Mouse (Mus musculus): ENCODE data around the gene Rpl27. TPM values are rescaled to one million over a fixed set of nuclear protein-coding genes. Genes with fewer than 3 reads are reported as not detected.
"Not testable (repeated sequence)": the region's sequence is repeated elsewhere in the genome, so short reads cannot be mapped to it uniquely, and the experiment has no call there.

Gene Rpl27
- polyA plus RNA-seq, 1 experiment from 2014 or later, result 245 TPM

DNA sequence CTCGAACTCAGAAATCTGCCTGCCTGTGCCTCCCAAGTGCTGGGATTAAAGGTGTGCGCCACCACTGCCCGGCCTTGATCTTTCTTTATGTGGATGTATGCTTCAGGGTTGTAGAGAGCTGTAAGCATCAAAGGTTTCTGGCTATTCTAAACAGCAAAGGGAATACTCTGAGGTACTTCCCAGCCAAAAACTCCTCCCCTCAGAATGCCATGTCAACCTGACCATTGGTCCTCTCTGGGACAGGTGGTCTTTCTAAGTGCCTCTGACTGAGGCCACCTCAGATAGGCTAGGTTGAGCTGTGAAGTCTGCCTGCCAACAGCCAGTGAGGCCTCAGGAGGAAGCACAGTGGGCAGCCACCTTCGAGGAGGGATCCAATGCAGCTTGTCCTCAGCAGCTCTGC lies 6.8 kb downstream of the Rpl27 start:
- ATAC-seq (ENCODE audit: low FRiP score), result no peak
- 84% methylated on average over 4 of the region's 4 CpGs for WGBS
- Histone ChIP-seq H3K36me3 (peaks cover 17% of the 10 kb centered on the region), H3K9me3 (replicated peaks) (no peaks in the 10 kb centered on the region), H3K27ac (replicated peaks) (no peak overlapping the region), H3K4me3 (replicated peaks) (peak overlapping the region; percentile 25; the same call in 1 of the 2 replicates), H3K4me1 (peaks cover 11% of the 10 kb centered on the region), H3K9ac (replicated peaks) (no peak overlapping the region), H3K4me2 (peak overlapping the region; percentile 25), H3K27me3 (replicated peaks) (no peaks in the 10 kb centered on the region)

GRCm38 (mm10) chr11:101449596-101449995 lies 7.5 kb downstream of the Rpl27 start:
- H3K4me3 ChIP-seq (replicated peaks); H3K9ac ChIP-seq (replicated peaks); H3K36me3 ChIP-seq; ATAC-seq (ENCODE audit: low FRiP score); H3K9me3 ChIP-seq (replicated peaks); H3K4me2 ChIP-seq; H3K4me1 ChIP-seq; H3K27me3 ChIP-seq (replicated peaks); H3K27ac ChIP-seq (replicated peaks): not testable (repeated sequence)
- WGBS, result 81% methylated on average over 4 of the region's 4 CpGs

GRCm38 (mm10) chr11:101450394-101450793 lies 8.3 kb downstream of the Rpl27 start:
- H3K4me3 ChIP-seq (replicated peaks), result no peak overlapping the region
- no peak overlapping the region for H3K9ac ChIP-seq (replicated peaks)
- WGBS, result 88% methylated on average over 3 of the region's 3 CpGs
- no peaks in the 10 kb centered on the region for H3K27me3 ChIP-seq (replicated peaks)
- no peak for ATAC-seq (ENCODE audit: low FRiP score)
- no peak overlapping the region for H3K4me2 ChIP-seq
- H3K4me1 ChIP-seq, result no peaks in the 10 kb centered on the region
- H3K9me3 ChIP-seq (replicated peaks), result no peaks in the 10 kb centered on the region
- peaks cover 4% of the 10 kb centered on the region for H3K36me3 ChIP-seq
- H3K27ac ChIP-seq (replicated peaks), result no peak overlapping the region

DNA sequence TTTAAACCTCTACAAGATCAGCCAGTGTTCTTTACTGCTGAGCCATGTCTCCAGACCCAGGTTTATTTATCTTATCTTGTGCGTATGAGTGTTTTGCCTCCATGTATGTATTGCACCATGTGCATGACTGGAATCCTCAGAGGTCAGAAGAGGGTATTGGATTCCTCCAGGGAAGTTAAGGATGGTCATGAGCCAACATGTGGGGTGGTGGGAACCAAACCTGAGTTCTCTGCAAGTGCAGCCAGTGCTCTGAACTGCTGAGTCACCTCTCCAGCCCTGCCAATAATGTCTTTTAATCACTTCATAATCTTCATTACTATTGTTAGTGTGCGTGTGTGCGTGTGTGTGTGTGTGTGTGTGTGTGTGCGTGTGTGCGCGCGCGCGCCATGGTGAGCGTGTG lies 9.4 kb downstream of the Rpl27 start:
- Histone ChIP-seq H3K36me3 (no peaks in the 10 kb centered on the region), H3K4me2 (no peak overlapping the region), H3K4me3 (replicated peaks) (no peak overlapping the region), H3K27me3 (replicated peaks) (no peaks in the 10 kb centered on the region), H3K9ac (replicated peaks) (no peak overlapping the region), H3K9me3 (replicated peaks) (no peaks in the 10 kb centered on the region), H3K4me1 (no peaks in the 10 kb centered on the region), H3K27ac (replicated peaks) (no peak overlapping the region)
- ATAC-seq (ENCODE audit: low FRiP score), result no peak
- WGBS, result 88% methylated on average over 10 of the region's 10 CpGs

GRCm38 (mm10) chr11:101452093-101452774 lies 10.1 kb downstream of the Rpl27 start:
- ATAC-seq (ENCODE audit: low FRiP score), result no peak
- Histone ChIP-seq H3K4me3 (replicated peaks) (no peak overlapping the region), H3K9me3 (replicated peaks) (no peaks in the 10 kb centered on the region), H3K27ac (replicated peaks) (no peak overlapping the region), H3K4me1 (no peaks in the 10 kb centered on the region), H3K27me3 (replicated peaks) (no peaks in the 10 kb centered on the region), H3K9ac (replicated peaks) (no peak overlapping the region), H3K4me2 (no peak overlapping the region), H3K36me3 (peaks cover 5% of the 10 kb centered on the region)
- WGBS, result 72% methylated on average over 10 of the region's 10 CpGs

DNA sequence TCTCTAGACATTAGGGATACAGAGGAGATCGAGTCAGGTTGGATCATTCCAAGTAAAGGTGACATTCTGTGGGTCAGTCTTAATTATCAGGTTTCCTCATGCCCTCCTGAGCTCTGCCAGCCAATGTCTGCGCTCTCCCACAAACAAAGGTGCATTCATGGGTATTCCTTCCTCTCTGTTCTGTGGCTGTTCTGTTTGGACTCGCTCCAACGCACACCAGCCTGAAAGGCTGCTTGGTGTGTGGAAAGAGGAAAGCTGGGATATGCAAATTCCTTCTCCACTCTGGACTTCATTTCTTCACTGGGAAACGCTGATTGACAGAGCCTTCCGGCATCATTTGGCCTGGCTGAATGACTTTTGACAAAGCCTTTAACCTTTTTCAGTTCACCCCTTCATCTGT lies 12.6 kb downstream of the Rpl27 start:
- H3K4me1 ChIP-seq, result no peaks in the 10 kb centered on the region
- no peaks in the 10 kb centered on the region for H3K9me3 ChIP-seq (replicated peaks)
- H3K9ac ChIP-seq (replicated peaks), result no peak overlapping the region
- no peak overlapping the region for H3K4me3 ChIP-seq (replicated peaks)
- peaks cover 28% of the 10 kb centered on the region for H3K36me3 ChIP-seq
- no peak overlapping the region for H3K4me2 ChIP-seq
- WGBS, result 43% methylated on average over 6 of the region's 6 CpGs
- H3K27me3 ChIP-seq (replicated peaks), result no peaks in the 10 kb centered on the region
- ATAC-seq (ENCODE audit: low FRiP score), result no peak
- H3K27ac ChIP-seq (replicated peaks), result no peak overlapping the region

DNA sequence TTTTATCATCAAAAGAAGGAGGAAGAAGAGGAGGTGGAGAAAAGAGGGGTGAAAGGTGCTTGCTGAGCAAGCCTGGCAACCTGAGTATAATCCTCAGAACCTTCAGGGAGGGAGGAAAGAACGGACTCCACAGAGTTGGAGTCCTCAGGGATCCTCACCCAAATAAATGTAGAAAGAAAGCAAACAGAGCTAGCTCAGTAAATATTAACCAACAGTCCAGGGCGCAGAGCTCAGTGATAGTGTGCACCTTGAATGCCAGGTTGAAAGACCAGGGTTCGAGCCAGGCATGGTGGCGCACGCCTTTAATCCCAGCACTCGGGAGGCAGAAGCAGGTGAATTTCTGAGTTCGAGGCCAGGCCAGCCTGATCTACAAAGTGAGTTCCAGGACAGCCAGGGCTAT lies 13.5 kb downstream of the Rpl27 start:
- Histone ChIP-seq H3K36me3 (peaks cover 37% of the 10 kb centered on the region), H3K9ac (replicated peaks) (no peak overlapping the region), H3K27me3 (replicated peaks) (no peaks in the 10 kb centered on the region), H3K4me3 (replicated peaks) (no peak overlapping the region), H3K9me3 (replicated peaks) (no peaks in the 10 kb centered on the region), H3K4me2 (no peak overlapping the region), H3K27ac (replicated peaks) (no peak overlapping the region), H3K4me1 (no peaks in the 10 kb centered on the region)
- ATAC-seq (ENCODE audit: low FRiP score), result no peak
- WGBS, result 92% methylated on average over 7 of the region's 7 CpGs

DNA sequence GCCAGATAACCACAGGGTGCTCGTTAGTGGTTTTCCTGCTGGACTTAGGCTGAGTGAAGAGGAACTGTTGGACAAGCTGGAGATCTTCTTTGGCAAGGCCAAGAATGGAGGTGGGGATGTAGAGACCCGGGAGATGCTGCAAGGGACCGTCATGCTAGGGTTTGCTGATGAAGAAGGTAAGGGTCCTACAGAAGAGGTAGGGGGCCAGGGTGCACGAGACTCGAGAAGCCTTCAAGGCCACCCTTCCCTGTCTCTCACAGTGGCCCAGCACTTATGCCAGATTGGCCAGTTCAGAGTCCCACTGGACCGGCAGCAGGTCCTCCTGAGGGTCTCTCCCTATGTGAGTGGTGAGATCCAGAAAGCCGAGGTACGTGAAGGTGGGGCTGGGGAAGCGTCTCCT lies 15.5 kb downstream of the Rpl27 start:
- no peak overlapping the region for H3K27ac ChIP-seq (replicated peaks)
- H3K4me2 ChIP-seq, result no peak overlapping the region
- H3K27me3 ChIP-seq (replicated peaks), result no peaks in the 10 kb centered on the region
- ATAC-seq (ENCODE audit: low FRiP score), result no peak
- H3K4me3 ChIP-seq (replicated peaks), result no peak overlapping the region
- no peaks in the 10 kb centered on the region for H3K9me3 ChIP-seq (replicated peaks)
- no peak overlapping the region for H3K9ac ChIP-seq (replicated peaks)
- 88% methylated on average over 9 of the region's 9 CpGs for WGBS
- peaks cover 6% of the 10 kb centered on the region for H3K4me1 ChIP-seq
- peaks cover 56% of the 10 kb centered on the region for H3K36me3 ChIP-seq

GRCm38 (mm10) chr11:101458217-101458616 lies 16.1 kb downstream of the Rpl27 start:
- 85% methylated on average over 12 of the region's 12 CpGs for WGBS
- no peak for ATAC-seq (ENCODE audit: low FRiP score)
- peaks cover 59% of the 10 kb centered on the region for H3K36me3 ChIP-seq

DNA sequence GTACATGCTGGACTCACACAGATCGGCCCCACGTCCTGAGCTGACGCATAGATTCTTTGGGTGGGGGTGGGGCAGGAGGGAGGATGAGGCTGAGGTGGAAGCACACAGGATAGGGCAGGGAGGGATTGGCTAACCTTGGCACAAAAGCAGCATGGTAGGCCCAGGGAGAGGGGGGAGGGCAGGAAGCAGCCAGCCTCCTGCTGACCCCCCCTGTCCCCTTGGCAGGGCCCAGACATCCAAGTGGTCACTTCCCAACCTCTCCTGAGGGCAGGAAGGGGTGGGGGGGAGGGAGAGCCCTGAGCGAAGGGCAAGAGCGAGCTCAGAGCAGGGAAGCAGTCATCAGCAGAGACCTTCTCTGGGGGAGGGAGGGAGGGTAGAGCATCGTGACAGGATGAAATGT lies 17.6 kb downstream of the Rpl27 start:
- ATAC-seq (ENCODE audit: low FRiP score), result no peak
- H3K4me2 ChIP-seq, result no peak overlapping the region
- H3K4me1 ChIP-seq, result peaks cover 26% of the 10 kb centered on the region
- no peak overlapping the region for H3K9ac ChIP-seq (replicated peaks)
- H3K27ac ChIP-seq (replicated peaks), result no peak overlapping the region
- no peaks in the 10 kb centered on the region for H3K27me3 ChIP-seq (replicated peaks)
- H3K4me3 ChIP-seq (replicated peaks), result no peak overlapping the region
- H3K9me3 ChIP-seq (replicated peaks), result no peaks in the 10 kb centered on the region
- H3K36me3 ChIP-seq, result peaks cover 59% of the 10 kb centered on the region
- 48% methylated on average over 6 of the region's 6 CpGs for WGBS

More at GRCm38 (mm10) chr11:101458217-101458616, 16.1 kb downstream of the Rpl27 start:
- H3K4me1 ChIP-seq, result peaks cover 11% of the 10 kb centered on the region
- H3K9ac ChIP-seq (replicated peaks), result no peak overlapping the region
- H3K27ac ChIP-seq (replicated peaks), result no peak overlapping the region
- no peak overlapping the region for H3K4me3 ChIP-seq (replicated peaks)
- H3K9me3 ChIP-seq (replicated peaks), result no peaks in the 10 kb centered on the region
- no peak overlapping the region for H3K4me2 ChIP-seq
- H3K27me3 ChIP-seq (replicated peaks), result no peaks in the 10 kb centered on the region

GRCm38 (mm10) chr11:101460321-101460720 lies 18.2 kb downstream of the Rpl27 start:
- Histone ChIP-seq H3K27ac (replicated peaks) (no peak overlapping the region), H3K9me3 (replicated peaks) (no peaks in the 10 kb centered on the region), H3K27me3 (replicated peaks) (no peaks in the 10 kb centered on the region), H3K4me3 (replicated peaks) (no peak overlapping the region), H3K9ac (replicated peaks) (no peak overlapping the region), H3K4me1 (peaks cover 30% of the 10 kb centered on the region), H3K4me2 (no peak overlapping the region), H3K36me3 (peaks cover 59% of the 10 kb centered on the region)
- ATAC-seq (ENCODE audit: low FRiP score), result no peak
- WGBS, result 90% methylated on average over 15 of the region's 15 CpGs

DNA sequence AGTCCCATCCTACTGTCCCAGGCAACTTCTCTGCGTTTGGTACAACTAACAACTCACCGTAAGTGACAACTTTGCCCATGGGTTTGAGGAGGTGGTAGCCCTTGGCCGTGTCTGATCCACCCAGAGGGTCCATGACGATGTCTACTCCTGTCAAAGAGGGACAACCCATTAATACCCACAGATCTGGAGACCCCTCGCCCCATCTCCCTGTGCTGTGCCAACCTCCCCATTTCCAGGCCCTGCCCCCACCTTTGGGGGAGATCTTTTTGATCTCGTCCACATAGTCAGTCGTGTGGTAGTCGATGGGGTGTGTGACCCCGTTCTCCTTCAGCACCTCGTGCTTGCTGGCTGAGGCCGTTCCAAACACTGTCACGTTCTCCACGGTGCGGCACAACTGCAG lies 20.0 kb downstream of the Rpl27 start:
- 63% methylated on average over 14 of the region's 14 CpGs for WGBS
- H3K4me2 ChIP-seq, result no peak overlapping the region
- ATAC-seq (ENCODE audit: low FRiP score), result no peak
- H3K4me3 ChIP-seq (replicated peaks), result no peak overlapping the region
- H3K9ac ChIP-seq (replicated peaks), result no peak overlapping the region
- peaks cover 55% of the 10 kb centered on the region for H3K36me3 ChIP-seq
- H3K9me3 ChIP-seq (replicated peaks), result no peaks in the 10 kb centered on the region
- H3K4me1 ChIP-seq, result peaks cover 41% of the 10 kb centered on the region
- H3K27me3 ChIP-seq (replicated peaks), result no peaks in the 10 kb centered on the region
- H3K27ac ChIP-seq (replicated peaks), result no peak overlapping the region

Measured in neural tube, embryonic 15.5 days (tissue).